Mouse (Mus musculus) midbrain, embryonic 14.5 days (tissue): ENCODE measurements at regions not wholly inside any gene's neighbourhood (a gene's known extent, or its start where the extent isn't known, plus 50 kb on each side); places are given as distances from the start of the nearest gene placed in this dataset.

Experiments
- ATAC-seq: fragments of 200-750 bp; cut with Nextera tagmentation; 2 replicates; pipeline ENCODE4 v1.8.0; 2017; ENCODE audit warnings: moderate number of reproducible peaks, moderate library complexity; ENCODE audit not compliant: low FRiP score, low TSS enrichment
- DNase-seq: peaks from one replicate; pipeline ENCODE4 v3.0.0-alpha.2; 2015
- H3K27ac ChIP-seq: fragments of 300-500 bp; sonication (generic); replicated peaks from 2 replicates; pipeline ENCODE4 v1.5.1; 2014; ENCODE audit warnings: mild to moderate bottlenecking, low read depth, low read length, moderate library complexity
- H3K27me3 ChIP-seq: fragments of 300-500 bp; sonication (generic); 2 replicates; pipeline ENCODE4 v1.6.1; 2014; ENCODE audit warnings: low read length, control low read depth, mixed read lengths; ENCODE audit not compliant: control insufficient read depth, insufficient read depth
- H3K36me3 ChIP-seq: fragments of 300-500 bp; sonication (generic); 2 replicates; pipeline ENCODE4 v1.6.1; 2014; ENCODE audit warnings: low read length, control low read depth; ENCODE audit not compliant: control insufficient read depth, insufficient read depth
- H3K4me1 ChIP-seq: fragments of 300-500 bp; sonication (generic); 2 replicates; pipeline ENCODE4 v1.6.1; 2014; ENCODE audit warnings: mild to moderate bottlenecking, antibody characterized with exemption, low read length, control low read depth; ENCODE audit not compliant: control insufficient read depth, insufficient read depth
- H3K4me2 ChIP-seq: fragments of 300-500 bp; sonication (generic); 2 replicates; pipeline ENCODE4 v1.6.1; 2014; ENCODE audit warnings: mild to moderate bottlenecking, low read length, moderate library complexity
- H3K4me3 ChIP-seq: fragments of 300-500 bp; sonication (generic); replicated peaks from 2 replicates; pipeline ENCODE4 v1.5.1; 2014; ENCODE audit warnings: low read depth, low read length
- H3K9ac ChIP-seq: fragments of 300-500 bp; sonication (generic); replicated peaks from 2 replicates; pipeline ENCODE4 v1.6.1; 2014; ENCODE audit warnings: mild to moderate bottlenecking, low read length, moderate library complexity
- H3K9me3 ChIP-seq: fragments of 300-500 bp; sonication (generic); 2 replicates; pipeline ENCODE4 v1.6.1; 2016; ENCODE audit warnings: low read length, control low read depth, mixed read lengths; ENCODE audit not compliant: control insufficient read depth
- WGBS: fragments of 180-500 bp; shearing (Covaris S2); extraction: QIAGEN DNeasy Blood & Tissue Kit; methylation state at CpG from one replicate; pipeline ENCODE4 v1.1.7; 2014; 5-methylcytosine and 5-hydroxymethylcytosine counted together

DNA sequence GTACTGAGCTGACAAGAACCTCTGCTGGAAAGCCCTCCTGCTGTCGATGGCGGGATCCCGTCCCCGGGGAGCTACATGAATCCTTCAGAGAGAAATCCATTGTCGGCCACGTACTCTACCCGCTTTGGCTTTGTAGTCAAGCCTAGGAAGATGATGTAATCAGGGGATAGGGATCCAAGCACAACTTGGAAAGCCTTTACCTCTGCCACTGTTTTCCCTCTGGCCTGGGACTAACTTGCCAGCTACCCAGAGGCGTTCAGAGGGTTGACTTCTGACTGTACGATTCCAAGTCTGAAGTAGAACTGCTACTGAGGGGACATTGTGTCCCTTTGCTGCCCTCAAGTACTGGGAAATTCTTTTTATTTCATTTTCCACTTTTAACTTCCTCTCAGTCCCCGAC lies 110.2 kb upstream of the Nampt start:
- WGBS, result 90% methylated on average over 10 of the region's 10 CpGs
- H3K4me2 ChIP-seq, result no peak overlapping the region
- H3K36me3 ChIP-seq, result no peaks in the 10 kb centered on the region
- DNase-seq (no peak), ATAC-seq (no peak)
- H3K27me3 ChIP-seq, result no peaks in the 10 kb centered on the region
- H3K4me1 ChIP-seq, result no peaks in the 10 kb centered on the region
- H3K27ac ChIP-seq, result no peak overlapping the region
- no peak overlapping the region for H3K9ac ChIP-seq
- no peaks in the 10 kb centered on the region for H3K9me3 ChIP-seq
- no peak overlapping the region for H3K4me3 ChIP-seq

- 63% methylated on average over 5 of the region's 5 CpGs for WGBS
- no peaks in the 10 kb centered on the region for H3K9me3 ChIP-seq
- no peaks in the 10 kb centered on the region for H3K36me3 ChIP-seq
- no peaks in the 10 kb centered on the region for H3K4me1 ChIP-seq
- peak; percentile 58; the same call in 1 of the 2 replicates for ATAC-seq
- H3K4me3 ChIP-seq, result no peak overlapping the region
- H3K4me2 ChIP-seq, result no peak overlapping the region
- H3K27me3 ChIP-seq, result no peaks in the 10 kb centered on the region
- H3K27ac ChIP-seq, result no peak overlapping the region
- H3K9ac ChIP-seq, result no peak overlapping the region
- DNase-seq, result peak; percentile 80
Observed at GRCm38 (mm10) chr12:32717129-32717921, 102.0 kb upstream of the Nampt start.

DNA sequence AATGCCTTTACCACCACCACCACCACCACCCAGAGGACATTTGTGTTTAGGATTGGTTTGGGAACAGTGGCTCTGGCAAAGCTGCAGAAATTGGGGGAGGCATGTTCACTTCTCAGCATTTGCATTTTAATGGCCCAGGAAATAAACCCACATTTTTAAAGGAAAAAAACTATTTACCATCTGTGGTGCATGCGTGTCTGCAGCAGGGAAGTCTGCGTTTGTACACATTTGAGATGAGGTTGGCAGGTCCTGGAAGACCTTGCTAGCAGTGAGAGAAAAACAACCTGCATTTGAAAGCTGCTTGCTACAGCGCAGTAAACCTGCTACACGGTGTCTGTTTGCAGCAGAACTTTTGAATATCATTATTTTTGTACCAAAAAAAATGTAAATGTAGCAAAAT lies 100.1 kb upstream of the Nampt start:
- H3K27ac ChIP-seq, result no peak overlapping the region
- H3K9me3 ChIP-seq, result no peaks in the 10 kb centered on the region
- ATAC-seq (no peak), DNase-seq (no peak)
- no peaks in the 10 kb centered on the region for H3K4me1 ChIP-seq
- 90% methylated on average over 4 of the region's 4 CpGs for WGBS
- no peaks in the 10 kb centered on the region for H3K36me3 ChIP-seq
- H3K4me2 ChIP-seq, result no peak overlapping the region
- H3K9ac ChIP-seq, result no peak overlapping the region
- H3K27me3 ChIP-seq, result no peaks in the 10 kb centered on the region
- no peak overlapping the region for H3K4me3 ChIP-seq

DNA sequence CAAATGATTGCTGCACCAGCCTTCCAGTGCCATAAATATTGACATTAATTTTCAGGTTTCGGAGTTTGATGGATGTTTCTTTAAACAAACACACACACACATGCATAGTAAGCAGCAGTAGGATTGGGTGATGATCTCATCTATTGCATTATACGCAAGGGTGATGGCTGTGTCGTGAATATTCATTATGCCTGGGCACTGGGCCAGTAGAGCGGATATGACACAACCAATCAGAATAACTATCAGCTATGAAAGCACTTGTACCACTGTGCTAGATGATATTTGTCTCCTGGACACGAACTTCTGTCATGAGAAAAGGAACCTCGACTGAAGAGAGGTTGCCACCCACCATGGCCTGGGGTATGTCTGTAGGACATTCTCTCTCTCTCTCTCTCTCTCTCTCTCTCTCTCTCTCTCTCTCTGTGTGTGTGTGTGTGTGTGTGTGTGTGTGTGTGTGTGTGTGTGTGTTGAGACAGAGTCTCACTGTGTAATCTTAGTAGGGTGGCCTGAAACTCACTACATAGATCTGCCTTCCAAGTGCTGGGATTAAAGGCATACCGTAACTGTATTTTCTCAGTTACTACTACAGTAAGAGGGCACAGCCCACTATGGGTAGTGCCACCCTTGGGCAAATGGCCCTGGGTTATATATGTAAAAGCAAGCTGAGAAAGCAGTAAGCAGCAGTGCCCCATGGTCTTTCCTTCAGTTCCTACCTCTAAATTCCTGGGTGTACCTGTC lies 94.7 kb upstream of the Nampt start:
- peak; percentile 77 for DNase-seq
- no peaks in the 10 kb centered on the region for H3K27me3 ChIP-seq
- no peaks in the 10 kb centered on the region for H3K9me3 ChIP-seq
- H3K4me3 ChIP-seq, result no peak overlapping the region
- H3K27ac ChIP-seq, result no peak overlapping the region
- ATAC-seq, result peak; percentile 90
- H3K36me3 ChIP-seq, result no peaks in the 10 kb centered on the region
- H3K4me2 ChIP-seq, result no peak overlapping the region
- H3K9ac ChIP-seq, result no peak overlapping the region
- 51% methylated on average over 7 of the region's 7 CpGs for WGBS
- no peaks in the 10 kb centered on the region for H3K4me1 ChIP-seq

- 91% methylated on average over 1 of the region's 1 CpGs for WGBS
- Histone ChIP-seq H3K4me1 (no peaks in the 10 kb centered on the region), H3K9me3 (no peaks in the 10 kb centered on the region), H3K27me3 (no peaks in the 10 kb centered on the region), H3K36me3 (no peaks in the 10 kb centered on the region), H3K4me3 (no peak overlapping the region), H3K27ac (no peak overlapping the region), H3K4me2 (no peak overlapping the region), H3K9ac (no peak overlapping the region)
- no peak for DNase-seq
- no peak for ATAC-seq
Observed at GRCm38 (mm10) chr12:32727539-32727938, 91.8 kb upstream of the Nampt start.

DNA sequence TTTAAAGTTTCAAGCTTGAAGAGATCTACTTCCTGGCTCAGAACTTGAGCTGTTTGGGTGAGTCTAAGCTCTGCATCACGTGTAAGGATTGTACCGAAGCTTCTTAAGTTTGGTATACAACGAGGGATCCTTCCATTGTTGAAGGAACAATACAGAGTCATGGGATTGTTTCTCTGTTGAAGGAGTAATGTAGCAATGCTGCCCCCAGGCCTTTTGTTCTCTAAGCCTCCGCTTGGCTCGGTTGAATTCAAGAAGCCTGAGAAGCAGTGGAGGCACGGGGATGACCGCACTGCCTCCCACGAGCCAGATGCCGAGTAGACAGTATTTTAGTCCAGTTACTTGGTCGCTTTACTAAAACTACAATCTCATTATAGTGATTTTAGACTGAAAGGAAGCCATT lies 90.9 kb upstream of the Nampt start:
- ATAC-seq, result no peak
- Histone ChIP-seq H3K4me1 (no peaks in the 10 kb centered on the region), H3K9ac (no peak overlapping the region), H3K27ac (no peak overlapping the region), H3K4me2 (no peak overlapping the region), H3K27me3 (no peaks in the 10 kb centered on the region), H3K9me3 (no peaks in the 10 kb centered on the region), H3K36me3 (no peaks in the 10 kb centered on the region), H3K4me3 (no peak overlapping the region)
- peak; percentile 16 for DNase-seq
- WGBS, result 14% methylated on average over 10 of the region's 10 CpGs

DNA sequence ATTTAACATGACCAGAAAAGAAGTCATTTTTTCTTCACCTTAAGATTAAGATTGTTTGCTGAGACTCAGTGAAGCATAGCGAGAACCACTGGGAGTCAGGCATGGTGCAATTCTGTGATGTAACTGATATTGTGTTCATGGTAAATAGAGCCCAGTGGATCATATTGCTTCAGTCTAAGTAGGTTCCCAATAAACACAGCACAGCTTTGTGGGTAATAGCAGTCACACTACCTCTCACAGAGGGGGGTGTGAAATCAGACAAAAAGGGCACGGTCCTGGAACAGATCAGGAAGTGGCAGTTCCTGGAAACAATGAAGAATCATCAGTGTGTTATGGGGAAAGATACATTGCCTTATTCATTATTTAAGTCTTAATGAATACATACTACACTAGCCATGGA lies 84.1 kb upstream of the Nampt start:
- DNase-seq (no peak), ATAC-seq (no peak)
- Histone ChIP-seq H3K27ac (no peak overlapping the region), H3K36me3 (no peaks in the 10 kb centered on the region), H3K4me2 (no peak overlapping the region), H3K27me3 (no peaks in the 10 kb centered on the region), H3K9me3 (no peaks in the 10 kb centered on the region), H3K9ac (no peak overlapping the region), H3K4me3 (no peak overlapping the region), H3K4me1 (no peaks in the 10 kb centered on the region)
- 73% methylated on average over 2 of the region's 2 CpGs for WGBS

DNA sequence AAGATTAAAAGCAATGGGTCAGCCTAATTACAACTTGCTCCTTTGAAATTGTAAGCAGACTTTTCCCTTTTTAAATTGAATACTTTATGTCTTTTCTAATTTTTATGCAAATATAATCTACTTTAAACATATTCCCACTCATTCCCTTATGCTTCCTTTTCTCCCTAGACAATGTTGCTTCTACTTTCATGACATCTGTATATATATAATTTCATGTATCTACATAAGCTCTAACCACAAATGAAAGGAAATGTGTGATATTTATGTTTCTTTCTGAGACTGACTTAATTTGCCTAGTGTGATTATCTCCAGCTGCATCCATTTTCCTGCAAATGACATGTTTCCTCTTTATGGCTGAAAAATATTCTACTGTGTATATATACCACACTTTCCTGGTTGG lies 77.9 kb upstream of the Nampt start:
- no peak overlapping the region for H3K27ac ChIP-seq
- DNase-seq (no peak), ATAC-seq (no peak)

More for the DNA sequence above, 77.9 kb upstream of the Nampt start:
- H3K36me3 ChIP-seq, result no peaks in the 10 kb centered on the region
- H3K4me2 ChIP-seq, result no peak overlapping the region
- H3K9me3 ChIP-seq, result no peaks in the 10 kb centered on the region
- no peak overlapping the region for H3K4me3 ChIP-seq
- H3K27me3 ChIP-seq, result no peaks in the 10 kb centered on the region
- H3K9ac ChIP-seq, result no peak overlapping the region
- H3K4me1 ChIP-seq, result no peaks in the 10 kb centered on the region
